Mouse (Mus musculus): ENCODE data around the gene Fads6.

The Fads6 gene

DNA sequence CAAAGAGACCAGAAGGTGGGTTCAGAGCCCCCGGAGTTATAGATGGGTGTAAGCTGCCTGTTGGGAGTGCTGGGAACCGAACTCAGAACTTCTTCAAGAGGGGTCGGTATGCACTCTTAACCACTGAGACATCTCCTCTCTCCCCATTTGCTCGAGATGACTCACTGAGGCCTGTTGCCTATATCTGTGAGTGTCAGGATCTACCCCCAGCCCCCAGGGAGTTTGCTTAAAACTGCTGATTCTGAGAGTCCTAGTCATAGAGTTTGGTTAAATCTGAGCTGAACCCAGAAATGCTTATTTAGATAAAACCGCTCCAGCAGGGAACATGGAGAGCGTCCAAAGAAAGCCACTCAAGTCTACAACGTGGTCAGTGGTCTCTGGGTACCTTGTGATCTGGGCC is 23.3 kb downstream of the Fads6 start:
- no peak for TF ChIP-seq GATA4 (IDR thresholded peaks at IDR 0.05; ENCODE audit: insufficient replicate concordance, low read length)

DNA sequence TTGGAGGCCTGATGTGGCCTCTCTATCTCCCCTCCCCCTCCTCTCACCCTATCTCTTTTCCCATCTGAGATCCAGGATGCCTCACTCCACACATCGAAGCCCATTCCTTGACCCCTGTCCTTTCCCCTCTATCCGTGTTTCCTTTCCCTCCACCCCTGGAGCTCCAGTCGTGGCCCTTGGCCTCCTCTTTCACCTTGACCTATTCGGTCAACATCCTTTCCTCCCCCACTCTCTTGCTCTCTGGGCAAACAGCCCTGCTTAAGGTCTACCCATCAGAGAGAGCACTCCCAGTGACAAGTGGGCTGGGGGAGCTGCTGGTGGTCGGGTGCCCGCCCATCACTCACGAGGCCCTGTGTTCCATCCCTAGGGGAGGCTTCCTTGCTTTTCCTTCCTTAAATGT is 23.7 kb downstream of the Fads6 start:
- TF ChIP-seq GATA4 (IDR thresholded peaks at IDR 0.05; ENCODE audit: insufficient replicate concordance, low read length): no peak

DNA sequence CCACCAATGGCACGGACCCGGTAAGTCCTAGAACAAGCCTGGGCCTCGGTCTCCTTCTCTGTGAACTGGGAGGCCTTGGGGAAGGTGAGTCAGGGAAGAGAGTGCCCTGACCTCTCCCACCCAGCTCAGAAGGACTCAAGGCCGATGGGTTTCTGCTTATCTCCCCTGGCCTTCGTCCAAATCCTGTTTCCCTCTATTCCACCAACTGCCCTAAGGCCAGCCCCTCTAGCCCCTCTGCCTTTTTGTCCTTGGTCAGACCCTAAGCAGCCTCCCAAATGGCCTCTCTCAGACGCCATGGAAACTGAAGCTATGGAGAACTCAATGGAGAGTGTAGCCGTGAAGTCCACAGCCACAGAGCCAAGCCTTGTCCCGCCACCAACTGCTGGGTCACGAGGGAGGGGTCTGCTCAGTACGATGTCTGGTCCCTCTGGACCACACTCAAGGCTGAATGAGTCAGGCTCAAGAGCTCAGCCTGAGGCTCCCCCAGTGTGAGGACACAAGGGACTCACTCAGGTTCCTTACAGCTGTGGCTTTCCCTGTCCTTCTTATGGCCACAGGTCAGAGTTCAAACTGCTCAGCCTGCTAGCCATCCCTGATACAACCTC is 24.5 kb downstream of the Fads6 start:
- TF ChIP-seq GATA4 (IDR thresholded peaks at IDR 0.05; ENCODE audit: insufficient replicate concordance, low read length): no peak

DNA sequence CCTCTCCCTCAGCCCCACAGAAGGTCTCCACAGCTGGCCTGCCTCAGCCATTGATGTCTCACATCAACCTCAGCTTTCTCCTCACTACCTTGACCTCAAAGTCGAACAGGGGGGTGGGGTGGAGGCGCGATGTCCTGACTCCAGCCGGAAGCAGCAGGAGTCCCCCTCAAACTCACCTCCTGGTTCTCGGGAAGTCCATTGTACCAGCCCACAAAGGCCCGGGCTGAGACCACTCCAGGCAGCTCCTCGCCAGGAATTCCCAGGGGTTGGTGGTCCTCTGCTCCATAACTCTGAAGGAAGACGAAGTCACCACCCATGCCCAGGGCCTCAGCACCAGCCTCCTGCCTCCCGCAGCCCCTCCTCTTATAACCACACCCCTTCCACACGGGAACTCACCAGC is 26.0 kb downstream of the Fads6 start:
- TF ChIP-seq GATA4 (IDR thresholded peaks at IDR 0.05; ENCODE audit: insufficient replicate concordance, low read length): no peak

DNA sequence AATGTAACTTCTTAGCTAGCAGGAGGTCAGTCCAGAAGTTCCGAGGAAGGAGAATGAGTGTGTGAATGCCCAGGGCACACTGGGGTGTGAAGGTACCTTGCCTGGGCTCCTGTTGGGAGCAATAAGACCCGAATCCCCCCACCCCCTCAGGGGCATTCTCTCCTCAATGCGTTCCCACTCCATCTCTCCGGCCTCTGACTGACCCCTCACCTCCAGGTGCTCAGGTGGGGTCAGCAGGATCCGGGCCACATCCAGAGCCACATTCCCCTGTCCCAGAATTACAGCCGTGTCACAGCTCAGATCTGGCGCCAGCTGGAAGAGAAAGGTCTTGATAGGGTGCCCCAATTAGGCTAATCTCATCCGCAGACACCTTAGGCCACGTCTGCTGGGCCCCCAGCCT is 26.4 kb downstream of the Fads6 start:
- no peak for TF ChIP-seq GATA4 (IDR thresholded peaks at IDR 0.05; ENCODE audit: insufficient replicate concordance, low read length)

DNA sequence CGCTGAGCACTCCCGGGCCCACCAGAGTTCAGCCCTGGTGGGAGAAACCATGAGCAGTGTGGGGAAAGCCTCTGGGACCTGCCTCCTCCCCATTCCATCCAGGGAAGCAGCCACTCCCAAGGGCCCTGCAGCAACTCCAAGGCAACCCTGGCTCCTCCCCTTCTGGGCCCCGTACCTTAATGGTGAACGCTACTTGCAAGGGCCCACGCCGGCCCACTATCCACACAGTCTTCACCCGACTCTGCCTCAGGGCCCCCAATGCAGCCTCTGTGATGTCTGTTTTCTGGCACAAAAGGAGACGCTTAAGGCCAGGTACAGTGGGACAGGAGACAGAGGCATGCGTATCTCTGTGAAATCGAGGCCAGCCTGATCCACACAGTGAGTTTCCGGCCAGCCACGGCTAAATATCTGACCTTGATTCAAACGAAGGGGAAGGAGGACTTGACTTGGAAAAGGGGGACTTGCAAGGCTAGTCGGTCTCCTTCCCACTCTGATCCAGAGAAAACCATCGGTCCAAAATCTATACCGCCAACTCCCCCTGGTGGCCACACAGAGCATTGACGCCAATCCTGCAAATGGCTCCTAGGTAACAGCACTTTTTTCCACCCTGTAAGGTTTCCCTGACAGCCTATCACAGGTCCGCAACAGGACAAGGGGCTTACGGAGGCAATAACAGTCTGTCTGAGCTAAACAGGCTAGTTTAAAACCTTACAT is 27.2 kb downstream of the Fads6 start:
- TF ChIP-seq GATA4 (IDR thresholded peaks at IDR 0.05; ENCODE audit: insufficient replicate concordance, low read length): no peak

DNA sequence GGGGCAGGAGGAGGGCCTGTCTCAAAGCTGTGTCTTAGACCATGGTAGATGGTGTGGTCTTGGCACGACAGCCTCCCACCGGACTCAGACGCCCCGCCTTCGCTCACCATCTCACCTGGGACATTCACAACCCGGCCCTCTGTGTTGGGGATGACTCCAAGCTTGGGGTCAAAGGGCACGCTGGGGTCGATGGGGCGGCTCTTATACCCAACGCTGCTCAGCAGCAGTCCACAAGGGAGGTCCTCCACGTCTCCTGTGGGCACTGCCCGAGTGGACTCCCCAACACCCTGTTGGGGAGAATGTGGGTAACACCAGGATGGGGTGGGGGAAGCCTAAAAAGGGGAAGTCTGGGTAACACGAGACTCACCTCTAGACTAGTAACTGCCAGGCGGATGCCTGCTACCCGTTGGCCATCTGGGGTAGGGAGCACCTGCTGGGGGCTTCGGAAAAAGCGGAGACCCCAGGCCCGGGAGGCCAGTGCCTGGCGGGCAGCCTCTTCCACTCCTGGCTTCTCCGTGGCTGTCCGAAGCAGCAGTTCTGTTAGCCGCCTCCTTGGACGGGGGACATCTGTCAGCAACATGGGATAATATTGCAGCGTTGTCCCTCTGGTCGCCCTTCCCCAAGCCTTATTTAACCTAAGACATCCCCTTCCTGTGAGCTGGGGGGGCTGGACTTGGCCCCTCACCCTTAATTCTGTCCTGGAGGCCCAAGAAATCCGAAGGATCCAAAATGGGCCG is 28.0 kb downstream of the Fads6 start:
- no peak for TF ChIP-seq GATA4 (IDR thresholded peaks at IDR 0.05; ENCODE audit: insufficient replicate concordance, low read length)

DNA sequence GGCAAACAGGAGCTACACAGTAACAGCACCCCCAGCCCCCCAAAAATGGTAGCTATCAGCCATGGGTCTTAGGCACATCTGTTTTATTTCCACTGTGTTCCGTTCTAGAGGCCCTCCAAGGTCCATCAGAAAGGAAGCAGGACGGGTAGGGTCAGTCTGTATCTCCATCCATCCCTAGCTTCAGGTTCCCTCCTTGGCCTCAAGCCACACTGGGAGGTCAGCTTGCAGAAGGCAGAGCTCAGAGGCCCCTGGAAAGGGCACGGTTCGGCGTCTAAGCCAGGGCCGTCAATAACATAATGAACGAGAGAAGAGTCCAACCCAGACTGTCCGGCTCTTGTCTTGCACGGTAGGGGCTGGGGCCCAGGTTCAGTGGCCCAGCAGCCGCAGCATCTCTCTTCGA is 29.5 kb downstream of the Fads6 start:
- no peak for TF ChIP-seq GATA4 (IDR thresholded peaks at IDR 0.05; ENCODE audit: insufficient replicate concordance, low read length)

DNA sequence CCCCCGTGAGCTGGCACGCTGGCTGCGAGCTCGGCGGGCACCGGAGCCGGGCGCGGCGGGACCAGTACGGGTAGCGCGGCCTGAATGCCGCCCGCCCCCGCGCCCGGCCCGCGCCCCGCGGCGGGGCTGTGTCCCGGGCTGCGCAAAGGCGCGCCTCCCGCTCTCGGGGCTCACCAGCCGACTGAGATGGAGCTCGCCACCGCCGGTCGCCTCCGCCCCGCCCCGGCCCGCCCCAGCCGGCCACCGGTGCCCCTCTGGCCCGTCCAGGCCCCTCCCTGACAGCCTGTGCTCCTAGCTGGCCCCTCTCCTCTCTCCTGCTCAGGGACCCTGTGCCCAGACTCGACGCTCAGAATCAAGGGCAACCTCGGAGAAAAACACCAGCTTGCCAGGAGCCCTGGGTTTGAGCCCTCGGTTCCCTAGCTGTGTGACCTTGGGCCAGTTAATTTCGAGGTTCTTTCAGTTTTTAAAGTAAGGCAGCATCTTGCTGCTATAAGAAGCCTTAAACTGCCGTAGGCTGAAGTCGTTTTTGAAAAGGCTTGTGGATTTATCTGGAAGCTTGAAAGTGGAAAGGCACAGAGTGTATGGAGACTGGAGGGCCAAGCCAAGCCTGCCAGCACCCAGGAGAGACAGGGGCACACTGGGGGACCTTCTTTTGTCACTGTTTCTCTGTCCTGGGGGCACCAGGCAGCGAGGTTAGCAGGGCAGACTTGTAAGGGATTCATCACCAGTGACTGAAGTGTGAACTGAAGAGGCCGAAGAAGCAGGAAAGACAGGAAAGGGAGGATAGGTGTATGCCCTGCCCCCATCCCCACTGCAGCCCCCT is 30.2 kb downstream of the Fads6 start, which contains the start of gene Grin2c:
TSS of gene Grin2c (minus strand) at position 183 of the 823 bp plus-strand sequence.
- no peak for TF ChIP-seq GATA4 (IDR thresholded peaks at IDR 0.05; ENCODE audit: insufficient replicate concordance, low read length)

DNA sequence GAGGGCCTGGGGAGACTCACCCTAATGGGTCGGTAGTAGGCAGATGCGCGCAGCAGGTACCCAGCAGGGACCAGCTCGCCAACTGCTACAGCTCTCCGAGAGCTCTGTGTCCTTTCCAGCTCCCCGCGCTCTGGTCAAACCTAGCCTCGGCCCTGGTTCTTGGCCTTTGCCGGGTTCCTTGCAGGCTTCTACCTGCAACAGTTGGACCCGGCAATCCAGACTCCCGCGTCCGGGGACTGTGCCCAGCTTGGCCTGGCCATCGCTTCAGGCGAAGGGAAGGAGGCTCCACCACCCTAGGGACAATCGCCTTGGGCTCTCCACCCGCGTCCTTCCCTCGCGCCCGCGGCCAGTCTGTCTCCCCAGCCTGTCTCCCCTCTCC is 31.1 kb downstream of the Fads6 start:
- TF ChIP-seq GATA4 (IDR thresholded peaks at IDR 0.05; ENCODE audit: insufficient replicate concordance, low read length): no peak

DNA sequence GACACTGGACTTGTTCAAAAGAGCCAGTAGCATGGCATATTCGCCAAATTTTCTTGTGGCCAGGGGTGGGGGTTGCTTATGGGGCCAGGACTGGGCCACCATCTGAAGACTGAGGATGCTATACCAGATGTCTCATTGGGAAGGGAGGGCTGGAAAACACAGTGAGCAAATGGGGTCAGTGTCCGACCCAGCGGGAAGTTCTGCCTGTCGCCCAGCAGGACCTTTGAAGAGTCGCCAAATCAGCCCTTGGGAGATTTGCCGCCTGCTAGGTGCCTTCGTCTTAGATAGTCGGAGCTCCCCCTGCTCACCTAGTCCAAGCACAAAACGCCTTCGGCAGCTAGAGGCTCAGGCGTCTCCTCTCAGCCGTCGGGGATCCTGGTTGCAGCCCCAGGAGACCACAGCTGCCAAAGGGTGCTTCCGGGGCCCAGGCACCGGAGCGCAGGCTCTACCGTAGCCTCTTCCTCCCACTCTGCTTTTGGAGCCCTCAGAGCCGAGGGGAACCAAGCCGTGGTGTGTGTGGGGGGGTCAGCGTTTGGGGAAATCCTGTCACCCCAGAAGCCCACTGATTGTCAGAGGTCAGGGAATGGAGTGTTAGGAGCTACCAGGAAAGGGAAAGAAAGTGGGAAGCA is 31.6 kb downstream of the Fads6 start:
- TF ChIP-seq GATA4 (IDR thresholded peaks at IDR 0.05; ENCODE audit: insufficient replicate concordance, low read length): no peak

DNA sequence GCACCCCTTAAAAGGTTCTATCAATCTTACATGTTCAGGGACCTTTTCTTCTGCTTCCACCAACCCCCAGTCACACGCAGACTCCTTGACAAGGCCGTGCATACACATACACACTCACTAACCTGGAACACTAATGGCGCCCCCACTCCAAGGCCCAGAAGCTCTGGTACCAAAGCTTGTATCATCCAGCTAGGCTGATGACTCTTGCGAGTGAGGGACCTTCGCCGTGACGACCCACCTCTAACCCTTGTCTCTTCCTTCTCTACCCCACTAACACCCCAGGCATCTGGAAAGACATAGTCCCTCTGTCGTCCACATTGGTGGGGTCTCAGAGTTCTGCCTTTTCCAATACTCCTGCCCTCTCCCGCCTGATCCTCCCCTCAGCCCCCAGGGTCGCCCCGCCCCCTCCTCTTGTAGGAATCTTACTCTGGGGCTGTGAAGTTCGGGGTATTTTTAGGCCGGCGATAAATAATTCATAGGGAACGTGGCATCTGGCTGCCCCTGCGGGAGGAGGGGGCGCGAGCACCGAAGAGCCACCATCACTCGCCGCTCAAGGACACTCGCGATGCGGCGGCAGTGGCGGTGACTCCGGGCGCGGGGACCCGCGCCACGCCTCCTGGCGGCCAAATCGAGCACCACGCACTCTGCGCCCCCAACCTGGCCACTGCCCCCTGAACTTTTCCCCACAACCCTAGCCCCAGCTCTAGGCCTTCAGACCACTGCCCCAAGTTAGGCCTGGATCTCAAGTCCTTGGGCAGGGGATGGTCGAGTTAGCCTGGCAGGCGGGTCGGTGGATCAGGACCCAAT is 32.4 kb downstream of the Fads6 start:
- no peak for TF ChIP-seq GATA4 (IDR thresholded peaks at IDR 0.05; ENCODE audit: insufficient replicate concordance, low read length)

DNA sequence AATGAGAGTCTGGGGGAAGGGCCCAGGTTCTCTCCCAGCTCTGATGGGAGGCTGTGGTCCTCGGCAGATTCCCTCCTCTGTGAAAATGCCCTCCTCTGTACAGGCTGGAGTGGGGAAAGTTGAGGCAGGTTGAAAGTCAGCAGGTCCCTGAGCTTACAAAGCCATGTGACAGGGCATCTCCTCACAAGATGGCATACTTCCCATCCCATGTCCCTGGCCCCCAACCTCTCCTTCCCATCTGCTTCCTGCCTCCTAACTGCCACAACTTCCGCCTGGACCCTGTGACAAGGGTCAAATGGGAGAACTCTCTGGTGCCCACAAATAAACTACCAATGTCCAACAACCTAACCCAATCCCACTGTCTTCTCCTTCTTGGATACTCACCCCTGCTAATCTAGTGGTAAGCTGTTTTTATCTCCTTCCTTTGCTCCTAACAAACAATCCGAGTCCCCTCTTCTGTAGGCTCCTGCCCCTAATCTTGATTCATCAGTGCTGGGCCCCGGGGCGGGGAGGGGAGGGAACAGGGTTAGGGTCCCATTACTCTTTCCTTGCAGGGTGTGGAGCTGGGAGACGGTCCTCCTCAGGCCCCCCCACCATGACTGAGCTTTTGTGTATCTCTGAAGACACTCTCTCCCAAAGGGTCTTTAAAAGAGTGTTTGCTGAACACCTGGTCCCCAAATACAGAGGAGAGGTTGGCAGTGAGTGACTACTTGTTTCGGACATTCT is 33.2 kb downstream of the Fads6 start:
- no peak for TF ChIP-seq GATA4 (IDR thresholded peaks at IDR 0.05; ENCODE audit: insufficient replicate concordance, low read length)

Measured in liver, adult (tissue).